Mouse (Mus musculus) layer of hippocampus, adult 2 months (tissue): ENCODE measurements around the gene S100a5. TPM values are rescaled to one million over a fixed set of nuclear protein-coding genes. Genes with fewer than 3 reads are reported as not detected.

Experiments
- DNase-seq, 2 experiments: peaks; one replicate each; pipeline ENCODE4 v3.0.0; 2022; ENCODE audit warnings: low spot score in 2 of 2
- H3K27ac ChIP-seq: fragments of 200-600 bp; 2 replicates; pipeline ENCODE4 v1.8.1; 2022
- H3K4me3 ChIP-seq: fragments of 200-600 bp; 2 replicates; pipeline ENCODE4 v1.8.1; 2022; ENCODE audit warnings: mild to moderate bottlenecking
- CTCF ChIP-seq: fragments of 200-600 bp; conservative IDR thresholded peaks from 2 replicates; pipeline ENCODE4 v1.8.1; 2022; ENCODE audit warnings: antibody characterized with exemption, mild to moderate bottlenecking, moderate library complexity
- long read RNA-seq, 2 experiments: library from polyadenylated mRNA; stranded (forward); transcript quantifications; one replicate each; pipeline ENCODE4 v2.0.0; 2021; ENCODE audit warnings: borderline mapping rate in 2 of 2
- total RNA-seq, 2 experiments: library from RNA; stranded (reverse); gene quantifications; 2 replicates each; pipeline ENCODE4 v1.2.3; 2021

S100a5 gene
- not detected for total RNA-seq
- long read RNA-seq, experiment 1: 0 reads
- long read RNA-seq, experiment 2: 0 reads

GRCm38 (mm10) chr3:90608223-90608622 is at the start of gene S100a5:
Gene S100a5 (plus strand): TSS chr3:90608523.
- H3K4me3 ChIP-seq: no peak within 1 kb of the TSS
- no peak within 1 kb of the TSS for H3K27ac ChIP-seq
- DNase-seq: no peak
- TF ChIP-seq CTCF: no peak

- Histone ChIP-seq H3K27ac (no peak within 1 kb of the TSS), H3K4me3 (no peak within 1 kb of the TSS)
- no peak for DNase-seq
- TF ChIP-seq CTCF: no peak
Observed at GRCm38 (mm10) chr3:90560008-90560628, 48.2 kb upstream of the S100a5 start, which contains the start of gene S100a3. Gene S100a3 (plus strand): TSS chr3:90560578.

GRCm38 (mm10) chr3:90574691-90575090 is 33.6 kb upstream of the S100a5 start:
- Histone ChIP-seq H3K4me3 (no peak overlapping the region), H3K27ac (no peak overlapping the region)
- DNase-seq: no peak
- TF ChIP-seq CTCF: no peak

- DNase-seq: no peak
- no peak overlapping the region for H3K27ac ChIP-seq
- TF ChIP-seq CTCF: no peak
- no peak overlapping the region for H3K4me3 ChIP-seq
Observed at GRCm38 (mm10) chr3:90575320-90575719, 33.0 kb upstream of the S100a5 start.

GRCm38 (mm10) chr3:90576351-90577001 is 31.8 kb upstream of the S100a5 start:
- H3K27ac ChIP-seq: no peak overlapping the region
- H3K4me3 ChIP-seq: no peak overlapping the region
- no peak for DNase-seq
- TF ChIP-seq CTCF: no peak

GRCm38 (mm10) chr3:90579433-90579832 is 28.9 kb upstream of the S100a5 start:
- no peak overlapping the region for H3K27ac ChIP-seq
- no peak overlapping the region for H3K4me3 ChIP-seq
- TF ChIP-seq CTCF: no peak
- no peak for DNase-seq

- H3K27ac ChIP-seq: no peak overlapping the region
- no peak for DNase-seq
- TF ChIP-seq CTCF: no peak
- no peak overlapping the region for H3K4me3 ChIP-seq
Observed at GRCm38 (mm10) chr3:90581141-90581540, 27.2 kb upstream of the S100a5 start.

GRCm38 (mm10) chr3:90582156-90582555 is 26.2 kb upstream of the S100a5 start:
- no peak for DNase-seq
- no peak overlapping the region for H3K4me3 ChIP-seq
- no peak overlapping the region for H3K27ac ChIP-seq
- TF ChIP-seq CTCF: peak; percentile 67

- DNase-seq: no peak
- Histone ChIP-seq H3K27ac (no peak overlapping the region), H3K4me3 (no peak overlapping the region)
- no peak for TF ChIP-seq CTCF
Observed at GRCm38 (mm10) chr3:90582556-90582955, 25.8 kb upstream of the S100a5 start.

- H3K4me3 ChIP-seq: no peak overlapping the region
- H3K27ac ChIP-seq: no peak overlapping the region
- no peak for TF ChIP-seq CTCF
- no peak for DNase-seq
Observed at GRCm38 (mm10) chr3:90583893-90584292, 24.4 kb upstream of the S100a5 start.

GRCm38 (mm10) chr3:90585595-90585994 is 22.7 kb upstream of the S100a5 start:
- no peak overlapping the region for H3K4me3 ChIP-seq
- peak; percentile 76 to 82 for DNase-seq
- H3K27ac ChIP-seq: no peak overlapping the region
- TF ChIP-seq CTCF: peak; percentile 93

- no peak; the same call in none of the 2 replicates for TF ChIP-seq CTCF
- H3K4me3 ChIP-seq: no peak overlapping the region
- no peak for DNase-seq
- H3K27ac ChIP-seq: peak overlapping the region; percentile 18; the same call in 1 of the 2 replicates
Observed at GRCm38 (mm10) chr3:90586016-90586643, 22.2 kb upstream of the S100a5 start.

GRCm38 (mm10) chr3:90586906-90587305 is 21.4 kb upstream of the S100a5 start:
- DNase-seq: no peak
- peak overlapping the region; percentile 58 for H3K27ac ChIP-seq
- H3K4me3 ChIP-seq: no peak overlapping the region
- no peak for TF ChIP-seq CTCF
